In genomic region chr1:43171816-43172215, GRCm38 (mm10) we compare ENCODE assay signal across 25 mouse cellular contexts. TPM values are rescaled to one million over a fixed set of nuclear protein-coding genes. Genes with fewer than 3 reads are reported as not detected.
A peak's percentile ranks its signal among the peaks of the same experiment; 100 is the strongest.
DNase-seq lines count a peak whose midpoint lies in the region; ATAC-seq and TF ChIP-seq lines count a peak whose summit lies in the region.
"Had no signal": no experiment of that assay in that cellular context is flagged by ENCODE, and none has a peak within 500 bp of the region (broad histone marks: within the 10 kb centered on the region; RNA-seq: fewer than 3 reads in every experiment).

No protein-coding gene starts in this region.

- intact Hi-C loops in heart, postnatal 25 days (cut with DNase I) = no loop called here
- intact Hi-C loops in heart, postnatal 14 days (cut with DNase I) = no loop called here
- intact Hi-C loops in left cerebral cortex, postnatal 25 days (cut with DNase I) = no loop called here

- no peaks in the 10 kb centered on the region for H3K27me3 ChIP-seq in heart, embryonic 10.5 days (ENCODE audit: insufficient read depth, poor library complexity, severe bottlenecking)
- H3K27me3 ChIP-seq in heart, embryonic 16.5 days (ENCODE audit: control insufficient read depth, insufficient read depth, low read length) = no peaks in the 10 kb centered on the region
- H3K27me3 ChIP-seq: embryonic facial prominence, embryonic 15.5 days; forebrain, embryonic 13.5 days; hindbrain, embryonic 12.5 days; intestine, embryonic 15.5 days; liver, embryonic 15.5 days; stomach, embryonic 15.5 days had no signal

- H3K4me1 ChIP-seq in heart, embryonic 10.5 days = peaks cover 53% of the 10 kb centered on the region
- H3K4me1 ChIP-seq in heart, embryonic 16.5 days (ENCODE audit: control insufficient read depth, insufficient read depth, low read length) = peaks cover 70% of the 10 kb centered on the region
- H3K4me1 ChIP-seq in embryonic fibroblast, embryonic 13.5 days (ENCODE audit: control insufficient read depth, insufficient read depth, low read length) = peaks cover 28% of the 10 kb centered on the region
- H3K4me1 ChIP-seq: forebrain, embryonic 13.5 days; hindbrain, embryonic 12.5 days; liver, embryonic 15.5 days had no signal

- DNase-seq in heart, embryonic 10.5 days (ENCODE audit: low spot score) = no peak
- no peak for DNase-seq in heart, postnatal 25 days (ENCODE audit: low spot score)
- DNase-seq in heart, postnatal 14 days = no peak
- DNase-seq in ES-CJ7 (ENCODE audit: low read depth, low spot score) = peak; percentile 43
- no peak for DNase-seq in left cerebral cortex, postnatal 25 days (ENCODE audit: low spot score in 2 of 2)
- DNase-seq: adrenal gland, adult 8-10 months; cerebellum, adult 8-10 months; cerebellum, postnatal 25 days; gastrocnemius, postnatal 10 days; layer of hippocampus, postnatal 36 days; lung, postnatal 14 days; midbrain, embryonic 14.5 days; right cerebral cortex, postnatal 25 days had no signal

- H3K36me3 ChIP-seq in heart, embryonic 10.5 days = no peaks in the 10 kb centered on the region
- H3K36me3 ChIP-seq in heart, embryonic 16.5 days (ENCODE audit: control insufficient read depth, insufficient read depth) = peaks cover 5% of the 10 kb centered on the region
- H3K36me3 ChIP-seq: embryonic facial prominence, embryonic 10.5 days; embryonic facial prominence, embryonic 15.5 days; hindbrain, embryonic 12.5 days; intestine, embryonic 15.5 days; liver, embryonic 15.5 days; stomach, embryonic 15.5 days had no signal

- TF ChIP-seq CTCF in embryonic fibroblast, embryonic 13.5 days (IDR thresholded peaks at IDR 0.05; ENCODE audit: borderline replicate concordance, insufficient read depth, low read length) = no peak

- no peak for ATAC-seq in heart, embryonic 16.5 days (replicated peaks; ENCODE audit: extremely low read depth, insufficient read depth, low FRiP score)
- ATAC-seq: activated CD4-positive, CD25-positive, alpha-beta regulatory T cell, adult 4 months; forebrain, embryonic 13.5 days; hindbrain, postnatal 0 days had no signal

- no peak for TF ChIP-seq POLR2A in embryonic fibroblast, embryonic 13.5 days (IDR thresholded peaks at IDR 0.05; ENCODE audit: low read depth, low read length)

- 0 out of 2 replicates have a peak overlapping the region, but pooled peaks have one; percentile 6 for H3K9ac ChIP-seq in heart, embryonic 16.5 days (ENCODE audit: low read length)
- H3K9ac ChIP-seq: embryonic facial prominence, embryonic 15.5 days; forebrain, embryonic 13.5 days; hindbrain, embryonic 12.5 days; intestine, embryonic 15.5 days; liver, embryonic 15.5 days; lung, embryonic 14.5 days; stomach, embryonic 15.5 days had no signal

- no peaks in the 10 kb centered on the region for H3K9me3 ChIP-seq in heart, embryonic 10.5 days
- H3K9me3 ChIP-seq in heart, embryonic 16.5 days (replicated peaks; ENCODE audit: control insufficient read depth, low read length) = no peaks in the 10 kb centered on the region
- H3K9me3 ChIP-seq: embryonic facial prominence, embryonic 10.5 days; embryonic facial prominence, embryonic 15.5 days; forebrain, embryonic 13.5 days; hindbrain, embryonic 12.5 days; intestine, embryonic 15.5 days; liver, embryonic 15.5 days; stomach, embryonic 15.5 days had no signal

- no peak overlapping the region for H3K4me3 ChIP-seq in heart, embryonic 10.5 days
- no peak overlapping the region for H3K4me3 ChIP-seq in heart, embryonic 16.5 days (ENCODE audit: low read length)
- no peak overlapping the region for H3K4me3 ChIP-seq in embryonic fibroblast, embryonic 13.5 days (ENCODE audit: insufficient read depth, low read length)
- H3K4me3 ChIP-seq: embryonic facial prominence, embryonic 10.5 days; embryonic facial prominence, embryonic 15.5 days; forebrain, embryonic 13.5 days; hindbrain, embryonic 12.5 days; intestine, embryonic 15.5 days; liver, embryonic 15.5 days; stomach, embryonic 15.5 days had no signal

- 0 out of 2 replicates have a peak overlapping the region, but pooled peaks have one; percentile 8 for H3K4me2 ChIP-seq in heart, embryonic 16.5 days (ENCODE audit: low read depth, low read length)
- H3K4me2 ChIP-seq: embryonic facial prominence, embryonic 15.5 days; forebrain, embryonic 13.5 days; hindbrain, embryonic 12.5 days; intestine, embryonic 15.5 days; liver, embryonic 15.5 days; lung, embryonic 14.5 days; stomach, embryonic 15.5 days had no signal

- peak overlapping the region; percentile 42 for H3K27ac ChIP-seq in heart, embryonic 10.5 days
- H3K27ac ChIP-seq in heart, embryonic 16.5 days (ENCODE audit: low read length) = peak overlapping the region; percentile 14; the same call in 1 of the 2 replicates
- 0 out of 2 replicates have a peak overlapping the region, but pooled peaks have one; percentile 82 for H3K27ac ChIP-seq in embryonic fibroblast, embryonic 13.5 days (ENCODE audit: insufficient read depth, low read length)
- H3K27ac ChIP-seq: embryonic facial prominence, embryonic 10.5 days; embryonic facial prominence, embryonic 15.5 days; forebrain, embryonic 13.5 days; hindbrain, embryonic 12.5 days; hindbrain, postnatal 0 days; liver, embryonic 15.5 days; stomach, embryonic 15.5 days had no signal

- 77% methylated on average over 6 of the region's 6 CpGs for WGBS in heart, embryonic 10.5 days
- WGBS in heart, embryonic 16.5 days = 68% methylated on average over 6 of the region's 6 CpGs

RNA-seq across cellular contexts. Expression of gene Fhl2, which starts 25.0 kb away (rescaled TPM):
- 112 and 178 TPM in 2 replicates for polyA plus RNA-seq in heart, embryonic 10.5 days (2016; fragmentation: Nextera tagmentation; extraction: Ambion mirVana)
- total RNA-seq in heart, postnatal 25 days (2021) = 1,000 to 10,000 TPM; 2,139 to 2,275 TPM
- 426 and 443 TPM in 2 replicates for polyA plus RNA-seq in heart, embryonic 16.5 days (2015; fragmentation: Nextera tagmentation; extraction: Ambion mirVana)
- total RNA-seq in heart, postnatal 14 days (2021) = 1,000 to 10,000 TPM; 1,735 to 2,031 TPM
- 92.1 and 137 TPM in 2 replicates for polyA plus RNA-seq in embryonic fibroblast, embryonic 13.5 days (2011; ENCODE audit: insufficient read length, low read depth, missing spikeins)
- 10 to 100 TPM; 53.9 to 54.4 TPM for total RNA-seq in left cerebral cortex, postnatal 25 days (2021)

Comparison
In these comparisons a context has a peak if more than half of its experiments do, and no peak if none do; other contexts are left out.
1. H3K27ac ChIP-seq: peak in every context shown above with its lines; median percentile 82 in embryonic fibroblast, embryonic 13.5 days; 42 in heart, embryonic 10.5 days; 14 in heart, embryonic 16.5 days.
2. RNA of gene Fhl2, which starts 25.0 kb away (total RNA-seq): 2,139 to 2,275 TPM in heart, postnatal 25 days and 1,735 to 2,031 TPM in heart, postnatal 14 days; 53.9 to 54.4 TPM in left cerebral cortex, postnatal 25 days; every median in the first group is over 10 times any median in the second.